Mouse (Mus musculus) heart, adult 18-20 months (tissue): ENCODE data around the gene Dennd4b. TPM values are rescaled to one million over a fixed set of nuclear protein-coding genes. Genes with fewer than 3 reads are reported as not detected.
"Not testable (repeated sequence)": the region's sequence is repeated elsewhere in the genome, so short reads cannot be mapped to it uniquely, and the experiment has no call there.

Experiments
- DNase-seq, 2 experiments: peaks; one replicate each; pipeline ENCODE4 v3.0.0; 2021 to 2022; ENCODE audit warnings: mixed read lengths in 1 of 2
- long read RNA-seq, 2 experiments: library from polyadenylated mRNA; stranded (forward); transcript quantifications; one replicate each; pipeline ENCODE4 v2.0.0; 2021
- total RNA-seq, 2 experiments: library from RNA; stranded (reverse); gene quantifications; 2 replicates each; pipeline ENCODE4 v1.2.3; 2021

The Dennd4b gene
- 10 to 100 TPM; 33.6 to 37.5 TPM for total RNA-seq
- long read RNA-seq, experiment 1, full-length matches to known transcripts = 5 of 27 reads
- long read RNA-seq, experiment 1, partial matches to known transcripts = 18 of 27 reads
- long read RNA-seq, experiment 1, other reads (novel, unspliced or antisense) = 4 of 27 reads
- long read RNA-seq, experiment 2, full-length matches to known transcripts = 2 of 20 reads
- long read RNA-seq, experiment 2, partial matches to known transcripts = 13 of 20 reads
- long read RNA-seq, experiment 2, other reads (novel, unspliced or antisense) = 5 of 20 reads

DNA sequence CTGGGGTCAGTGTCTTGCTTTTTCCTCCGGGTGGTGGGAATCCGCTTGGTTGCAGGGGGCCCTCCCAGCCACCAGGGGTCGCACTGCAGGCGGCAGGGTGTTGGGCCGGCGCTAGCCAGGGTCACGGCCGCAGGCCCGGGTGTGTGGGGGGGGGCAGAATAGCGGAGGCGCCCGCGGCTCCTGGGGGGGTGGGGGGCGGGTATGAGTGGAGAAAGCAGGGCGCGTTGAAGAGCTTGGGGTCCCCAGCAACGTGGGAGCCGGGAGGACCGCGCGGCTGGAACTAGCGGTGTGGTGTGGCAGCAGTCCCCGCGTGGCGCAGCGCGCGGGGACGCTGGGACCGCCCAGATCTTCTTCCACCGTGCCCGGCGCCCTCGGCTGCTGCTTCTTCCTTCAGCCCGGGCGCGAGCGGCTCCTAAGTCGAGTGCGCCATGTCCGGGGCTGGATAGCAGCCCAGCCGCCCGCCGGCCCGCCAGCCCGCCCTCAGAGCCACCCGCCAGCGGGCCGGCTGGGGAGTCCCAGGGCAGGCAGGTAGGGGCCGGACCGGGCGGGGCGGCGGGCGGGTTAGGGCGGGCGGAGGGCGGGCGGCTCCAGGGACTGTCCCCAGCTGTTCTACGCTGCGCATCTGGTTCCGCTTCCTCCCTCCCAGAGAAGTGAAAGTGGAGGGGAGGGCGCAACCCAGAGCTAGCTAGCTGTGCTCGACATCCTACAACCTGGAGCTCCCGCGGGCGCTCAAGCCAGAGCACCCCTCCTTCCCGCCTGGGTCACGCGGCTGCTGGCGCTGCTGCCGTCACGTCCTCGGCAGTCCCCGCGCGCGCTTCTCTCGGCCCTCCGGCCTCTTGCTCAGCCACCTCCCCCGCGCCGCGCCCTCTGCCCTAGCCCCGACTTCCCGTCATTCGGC, at the start of gene Dennd4b:
Gene Dennd4b, plus strand, starts transcription at position 152 of the 898 bp plus-strand sequence.
- peak; percentile 96 for DNase-seq

DNA sequence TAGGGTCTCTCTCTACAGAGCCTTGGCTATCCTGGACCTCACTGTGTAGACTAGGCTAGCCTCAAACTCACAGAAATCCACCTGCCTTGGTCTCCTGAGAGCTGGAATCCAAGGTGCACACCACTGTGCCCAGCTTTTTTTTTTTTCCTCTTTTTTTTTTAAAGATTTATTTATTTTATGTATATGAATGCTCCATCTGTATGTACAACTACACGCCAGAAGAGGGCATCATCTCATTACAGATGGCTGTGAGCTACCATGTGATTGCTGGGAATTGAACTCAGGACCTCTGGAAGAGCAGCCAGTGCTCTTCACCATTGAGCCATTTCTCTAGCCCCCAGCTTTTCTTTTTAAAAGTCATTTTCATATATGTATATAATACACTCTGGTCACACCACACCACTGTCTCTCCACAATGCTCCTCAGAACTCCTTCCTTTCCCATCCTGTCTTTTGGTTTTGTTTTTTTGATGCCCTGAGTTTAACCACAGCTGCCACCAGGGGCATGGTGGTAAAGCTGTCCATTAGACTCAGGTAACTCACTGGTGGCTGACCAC, 49.1 kb upstream of the Dennd4b start:
- DNase-seq = no peak

DNA sequence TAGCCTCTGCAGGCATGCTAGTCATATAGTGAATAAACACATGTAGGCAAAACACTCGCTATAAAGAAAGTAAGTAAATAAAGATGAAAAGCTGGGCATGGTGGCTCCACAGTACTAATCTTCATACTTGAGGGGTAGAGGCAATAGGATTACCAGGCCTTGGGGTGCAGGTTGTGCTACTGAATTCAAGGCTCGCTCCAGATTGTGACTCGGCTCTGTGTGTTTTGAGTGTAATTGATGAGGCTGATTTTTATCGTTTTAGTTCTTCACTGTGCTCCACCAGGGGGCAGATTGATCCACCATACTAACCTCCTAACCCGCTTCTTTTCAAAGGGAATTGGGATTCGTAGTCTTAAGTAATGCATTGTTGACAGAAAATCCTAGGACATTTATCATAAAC, 44.9 kb upstream of the Dennd4b start:
- DNase-seq = peak; percentile 57 to 76

DNA sequence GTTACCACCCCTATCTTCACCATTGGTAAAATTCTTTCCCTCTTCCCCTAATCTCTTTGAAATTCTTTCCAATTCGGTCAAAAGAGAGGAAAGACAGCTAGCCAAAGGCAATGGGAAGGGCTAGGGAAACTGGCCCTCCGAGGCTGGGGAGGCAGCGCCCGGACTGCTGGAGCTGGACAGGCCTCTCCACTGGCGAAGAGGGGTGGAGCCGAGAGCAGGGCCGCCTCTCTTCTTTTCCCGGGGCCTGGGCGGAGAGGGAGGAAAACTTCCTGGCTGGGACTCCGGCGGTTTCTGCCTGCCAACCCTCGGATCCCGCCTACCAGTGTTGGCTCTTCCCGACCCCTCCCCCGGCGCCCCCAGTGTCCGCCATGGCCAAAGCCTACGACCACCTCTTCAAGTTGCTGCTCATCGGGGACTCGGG, 44.4 kb upstream of the Dennd4b start:
- DNase-seq = peak; percentile 89 to 92

DNA sequence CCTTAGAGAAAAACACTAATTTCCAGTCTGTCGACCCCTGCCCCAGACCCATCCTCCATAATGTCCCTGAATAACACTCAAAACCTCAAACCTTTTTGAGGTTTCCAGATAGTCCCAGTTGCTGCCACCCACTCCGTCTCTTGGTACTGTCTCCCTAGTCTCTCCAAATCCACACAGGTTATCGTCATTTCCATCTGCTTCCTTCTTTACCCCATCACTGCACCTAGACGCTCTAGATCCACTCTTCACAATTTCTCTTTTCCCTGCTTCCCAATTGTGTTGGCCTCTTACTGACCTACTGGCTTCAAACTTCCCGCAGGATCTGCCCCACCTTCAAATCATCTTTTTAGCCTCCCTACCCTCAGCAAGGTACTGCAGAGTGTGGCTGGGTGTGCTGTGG, 43.9 kb upstream of the Dennd4b start:
- DNase-seq = no peak

DNA sequence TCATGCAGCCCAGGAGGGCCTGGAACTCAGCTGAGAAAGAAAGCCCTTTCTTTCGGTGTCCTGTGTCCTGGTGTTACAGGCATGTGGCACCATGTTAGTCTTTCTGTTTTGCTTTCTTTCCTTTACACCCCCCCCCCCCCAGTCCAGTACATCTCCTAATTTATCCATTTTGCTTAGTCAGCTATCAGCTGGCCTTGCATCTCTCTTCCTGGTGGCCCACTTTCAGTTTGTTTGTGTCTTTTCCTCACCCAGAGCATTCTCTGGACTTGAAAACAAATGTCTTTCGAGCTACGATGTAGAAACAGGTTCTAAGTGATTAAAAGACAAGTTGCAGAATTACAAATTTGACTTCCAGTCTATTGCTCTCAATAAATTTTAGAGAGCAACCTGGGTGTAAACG, 42.5 kb upstream of the Dennd4b start:
- no peak for DNase-seq

DNA sequence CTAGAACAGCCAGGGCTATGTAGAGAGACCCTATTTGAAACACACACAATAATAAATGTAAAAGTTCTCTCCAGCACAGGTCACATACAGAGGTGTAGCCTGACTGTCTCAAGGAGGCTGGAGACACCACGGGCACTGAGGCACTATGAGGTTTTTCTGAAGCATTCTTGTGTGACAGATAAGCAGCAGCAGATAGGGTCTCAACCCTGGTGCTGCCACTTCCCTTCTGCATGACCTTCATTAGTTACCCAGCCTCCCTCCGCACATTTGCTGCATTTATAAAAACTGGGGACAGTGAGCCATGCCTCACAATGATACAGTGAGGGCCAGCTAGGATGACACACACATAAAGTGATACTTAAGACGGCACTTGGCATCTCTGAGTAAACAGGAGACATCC, 42.0 kb upstream of the Dennd4b start:
- no peak for DNase-seq

DNA sequence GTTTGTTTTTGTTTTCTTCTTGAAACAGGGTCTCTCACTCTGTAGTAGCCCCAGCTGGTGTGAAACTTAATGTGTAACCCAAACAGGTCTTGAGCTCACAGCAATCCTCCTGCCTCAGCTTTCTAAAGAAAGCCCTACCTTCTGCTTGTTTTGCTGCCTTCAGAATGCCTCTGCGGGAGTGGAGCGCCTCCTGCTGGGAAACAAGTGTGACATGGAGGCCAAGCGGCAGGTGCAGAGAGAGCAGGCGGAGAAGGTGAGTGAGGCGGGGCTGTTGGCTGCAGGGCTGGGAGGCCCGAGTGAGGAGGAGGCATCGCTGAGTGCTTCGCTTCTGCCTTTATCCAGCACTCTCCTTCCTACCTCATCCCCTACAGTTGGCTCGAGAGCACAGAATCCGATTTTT, 40.7 kb upstream of the Dennd4b start:
- DNase-seq = no peak

DNA sequence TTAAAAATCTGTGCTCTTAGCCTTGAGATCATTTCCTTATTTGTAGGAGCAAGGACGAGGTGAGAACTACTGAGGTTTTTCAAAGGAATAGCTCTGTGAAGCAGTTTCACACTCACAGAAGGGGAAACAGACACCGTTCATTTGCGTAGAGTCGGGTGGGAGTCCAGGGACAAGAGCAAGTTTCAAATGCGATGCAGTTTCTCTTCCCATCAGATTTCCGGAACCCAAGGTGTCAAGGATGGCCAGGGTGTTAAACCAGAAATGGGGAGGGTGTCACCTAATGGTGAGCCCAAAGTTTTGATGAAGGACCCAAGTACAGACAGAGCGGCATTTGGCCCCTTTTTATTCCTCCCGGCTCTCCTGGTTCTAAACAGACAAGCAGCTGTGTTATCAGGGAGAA, 33.9 kb upstream of the Dennd4b start:
- no peak for DNase-seq

DNA sequence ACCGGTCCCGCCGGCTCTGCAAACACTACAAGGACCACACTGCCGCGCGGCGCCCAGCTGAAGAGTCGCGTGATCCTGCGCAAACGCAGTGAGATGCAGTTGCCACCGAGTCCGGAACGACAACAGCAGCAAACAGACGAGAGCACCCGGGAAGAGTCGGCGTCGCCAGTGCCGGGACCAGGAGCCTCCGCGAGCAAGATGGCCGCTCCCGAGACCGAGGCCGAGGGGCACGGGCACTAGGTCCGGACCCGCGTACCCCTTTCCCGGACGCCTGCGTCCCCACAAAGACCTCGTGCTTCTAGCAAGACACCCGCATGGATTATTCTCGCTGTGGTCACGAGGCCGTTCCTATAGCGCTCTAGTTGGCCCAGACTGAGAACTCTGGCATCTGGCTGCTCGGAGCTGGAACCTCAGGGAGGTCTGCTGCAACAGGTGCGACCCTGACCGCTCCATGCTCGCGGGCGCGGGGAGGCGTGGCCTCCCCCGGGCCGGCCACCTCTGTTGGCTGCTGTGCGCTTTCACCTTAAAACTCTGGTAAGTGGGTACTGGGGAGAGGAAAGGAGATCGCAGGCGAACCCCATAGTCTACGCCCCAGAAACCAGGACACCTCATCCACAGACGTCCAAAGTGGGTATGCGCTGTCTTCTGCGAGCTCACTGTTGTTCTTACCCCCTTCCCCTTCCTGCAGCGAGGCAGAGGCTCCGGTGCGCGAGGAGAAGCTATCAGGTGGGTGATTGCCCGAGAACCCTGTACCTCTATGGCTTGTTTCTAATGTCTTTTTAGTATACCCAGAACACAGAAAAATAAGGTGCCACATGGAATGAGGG, 33.3 kb upstream of the Dennd4b start, which contains the start of gene Jtb:
Gene Jtb, plus strand, starts transcription at position 91 of the 827 bp plus-strand sequence.
- DNase-seq = peak; percentile 94 to 96

DNA sequence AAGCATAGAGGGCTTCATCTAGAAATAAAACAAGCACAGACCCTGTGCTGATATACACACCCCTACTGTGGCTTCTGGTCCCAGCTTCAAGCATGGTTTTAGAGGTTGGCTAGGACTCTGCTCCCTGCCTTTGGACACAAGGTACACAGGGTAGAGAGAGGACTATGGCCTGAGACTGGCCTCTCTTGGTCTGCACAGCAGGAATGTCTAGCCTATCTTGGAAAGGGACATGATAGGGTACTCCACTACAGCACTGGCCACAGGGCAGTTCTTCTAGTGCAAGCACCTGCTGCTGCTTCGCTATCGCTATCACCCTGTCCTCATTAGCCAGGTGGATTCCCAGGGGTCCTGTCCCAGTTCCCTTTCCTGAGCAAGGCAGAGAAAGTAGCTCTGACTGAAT, 23.7 kb upstream of the Dennd4b start:
- DNase-seq = no peak

DNA sequence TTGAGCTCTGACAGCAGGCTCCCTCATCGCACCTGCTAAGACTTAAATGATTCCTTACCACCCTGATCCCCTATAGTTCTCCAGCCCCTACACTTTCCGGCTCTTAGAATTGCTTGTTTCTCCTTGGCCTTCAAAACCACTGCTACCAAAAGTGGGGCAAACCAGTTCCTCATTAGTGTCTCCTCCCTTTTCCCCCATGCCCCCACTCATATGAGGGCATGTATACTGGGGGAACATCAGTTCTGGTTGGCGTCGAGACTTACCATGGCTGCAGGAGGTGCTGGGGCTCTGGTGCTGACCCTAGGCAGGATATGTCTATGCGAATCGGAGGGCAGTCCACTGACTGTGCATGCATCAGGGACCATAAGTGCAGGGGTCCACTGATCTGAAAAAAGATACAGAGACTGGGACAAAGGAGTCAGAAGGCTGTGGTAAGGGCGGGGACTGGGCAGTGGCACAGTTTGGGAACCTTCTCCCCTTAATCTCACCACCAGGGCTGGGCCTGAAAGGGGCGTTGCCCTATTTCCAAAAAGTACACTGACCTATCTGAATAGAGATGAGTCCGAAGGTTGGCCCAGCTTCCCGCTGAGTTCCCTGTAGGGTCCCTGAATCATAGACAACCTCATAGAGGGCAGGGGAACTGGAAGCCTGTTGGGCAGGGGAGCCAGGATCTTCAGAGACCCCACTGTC, 23.2 kb upstream of the Dennd4b start:
- no peak for DNase-seq

DNA sequence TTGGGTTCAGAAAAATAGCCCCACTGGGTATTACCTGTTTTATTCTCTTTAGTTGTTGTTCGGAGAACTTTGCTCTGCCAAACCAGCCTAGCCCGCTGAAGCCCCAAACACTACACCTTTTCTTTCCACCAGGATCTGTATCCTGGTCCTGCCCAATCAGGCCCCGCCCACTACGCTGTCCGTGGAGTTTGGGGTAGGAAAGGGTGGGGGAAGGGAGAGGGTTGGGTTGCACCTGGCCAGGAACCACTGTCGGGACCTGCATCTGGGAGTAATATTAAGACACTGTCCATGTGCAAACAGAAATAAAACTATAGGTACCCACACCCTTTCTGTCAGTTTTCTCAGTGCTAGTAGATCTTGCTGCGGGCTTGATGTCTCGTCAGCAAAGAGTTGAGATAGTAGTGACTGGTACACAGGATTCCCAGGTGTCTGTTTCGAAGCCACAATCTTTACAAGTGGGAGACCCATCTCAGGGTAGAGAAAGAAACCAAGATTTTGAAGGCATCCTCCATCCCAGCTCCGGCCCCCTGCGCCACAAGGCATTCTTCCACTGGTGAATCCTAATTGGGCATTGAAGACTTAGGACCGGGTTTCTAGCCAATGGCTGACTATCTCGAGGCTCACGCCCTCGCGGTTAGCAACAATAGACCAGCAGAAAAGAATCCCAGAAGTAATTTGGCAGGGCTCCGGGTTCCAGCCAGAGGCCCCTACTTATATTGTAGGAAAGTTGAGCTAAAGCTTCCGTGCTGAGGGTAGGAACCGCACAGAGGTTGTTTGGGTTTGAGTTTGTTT, 21.8 kb upstream of the Dennd4b start, which contains the start of gene Creb3l4:
Gene Creb3l4, minus strand, starts transcription at position 529 of the 792 bp plus-strand sequence.
- peak; percentile 57 to 65 for DNase-seq

DNA sequence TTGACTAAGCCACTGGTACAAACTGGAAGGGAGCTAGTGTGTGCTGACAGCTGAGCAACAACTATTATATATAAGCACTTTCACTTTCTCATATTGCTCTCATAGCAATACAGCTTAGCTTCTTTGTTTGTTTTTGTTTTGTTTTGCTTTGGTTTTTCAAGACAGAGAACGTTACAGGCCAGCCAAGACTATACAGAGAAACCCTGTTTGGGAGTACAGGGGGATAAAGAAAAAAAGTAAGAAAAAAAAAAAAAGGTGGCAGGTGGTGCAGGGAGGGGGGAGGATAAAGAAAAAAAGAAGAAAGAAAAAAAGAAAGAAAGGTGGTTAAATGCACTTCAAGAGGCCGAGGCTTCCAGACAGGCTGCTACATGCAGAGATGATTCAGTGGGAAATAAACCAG, 19.6 kb upstream of the Dennd4b start:
- DNase-seq = no peak

DNA sequence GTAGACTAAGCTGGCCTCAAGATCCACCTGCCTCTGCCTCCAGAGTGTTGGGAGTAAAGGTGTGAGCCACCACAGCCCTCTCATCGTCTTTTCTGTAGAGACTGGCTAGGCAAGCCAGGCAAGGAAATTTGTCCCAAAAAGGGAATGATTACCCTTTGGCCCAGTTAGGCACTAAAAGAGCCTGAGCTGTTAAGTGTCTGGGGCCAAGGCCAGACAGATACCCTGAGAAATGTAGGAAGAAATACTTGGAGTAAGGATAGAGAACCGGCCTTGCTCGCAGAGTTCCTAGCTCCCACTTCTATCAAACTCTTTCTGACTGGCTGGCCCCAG, 17.4 kb upstream of the Dennd4b start:
- no peak for DNase-seq

DNA sequence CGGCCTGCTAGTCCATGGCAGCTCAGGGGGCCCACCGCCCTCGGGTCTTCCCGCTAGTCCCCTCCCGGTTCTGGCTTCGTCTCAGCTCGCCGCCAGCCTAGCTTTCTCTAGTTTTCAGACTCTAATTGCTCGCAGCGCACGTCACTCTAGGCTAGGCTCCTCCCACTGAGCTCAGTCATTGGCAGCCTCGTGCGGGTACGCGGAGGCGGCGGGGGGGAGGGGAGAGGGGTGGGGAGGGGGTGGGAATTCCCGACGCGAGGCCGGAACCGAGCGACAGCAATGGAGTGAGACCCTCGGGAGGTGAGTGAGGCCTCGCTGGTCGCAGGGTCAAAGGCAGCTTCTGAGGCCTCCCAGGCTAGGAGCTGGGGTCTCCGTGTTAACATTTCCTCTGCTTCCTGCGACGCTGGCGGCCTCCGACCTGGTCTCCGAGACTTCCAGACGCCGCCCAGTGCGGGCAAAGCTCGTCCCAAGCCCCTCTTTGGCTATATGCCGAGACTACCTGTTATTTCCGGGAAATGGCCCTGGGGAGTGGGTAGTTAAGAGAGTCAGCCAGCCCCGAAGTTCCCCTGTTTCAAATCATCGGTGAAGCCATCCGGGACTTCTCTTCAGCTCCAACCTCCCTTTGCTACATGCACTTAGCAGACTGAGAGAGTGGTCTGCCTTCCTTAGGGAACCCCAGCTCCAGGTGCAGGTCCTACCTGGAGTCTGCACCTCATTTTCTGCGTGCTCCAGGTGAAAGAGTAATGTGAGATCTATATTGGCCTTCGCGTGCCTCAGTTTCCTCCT, 16.8 kb upstream of the Dennd4b start, which contains the start of gene Slc39a1:
Gene Slc39a1, plus strand, starts transcription at position 213 of the 786 bp plus-strand sequence.
- peak; percentile 96 to 97 for DNase-seq

DNA sequence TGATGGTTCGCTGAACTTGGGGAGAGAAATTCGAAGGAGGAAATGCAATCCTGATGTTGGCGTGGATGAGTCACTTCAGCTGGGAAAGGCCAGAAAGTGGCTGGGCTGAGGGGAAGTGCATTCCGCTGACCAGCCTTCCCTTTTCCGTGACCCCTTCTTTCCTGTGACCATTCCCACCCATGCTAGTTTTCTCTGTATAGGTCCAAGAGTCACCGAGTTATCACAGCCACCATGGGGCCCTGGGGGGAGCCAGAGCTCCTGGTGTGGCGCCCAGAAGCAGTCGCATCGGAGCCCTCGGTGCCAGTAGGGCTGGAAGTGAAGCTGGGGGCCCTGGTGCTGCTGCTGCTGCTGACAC, 16.3 kb upstream of the Dennd4b start:
- peak in 1 of 2 experiments; percentile 72 for DNase-seq

DNA sequence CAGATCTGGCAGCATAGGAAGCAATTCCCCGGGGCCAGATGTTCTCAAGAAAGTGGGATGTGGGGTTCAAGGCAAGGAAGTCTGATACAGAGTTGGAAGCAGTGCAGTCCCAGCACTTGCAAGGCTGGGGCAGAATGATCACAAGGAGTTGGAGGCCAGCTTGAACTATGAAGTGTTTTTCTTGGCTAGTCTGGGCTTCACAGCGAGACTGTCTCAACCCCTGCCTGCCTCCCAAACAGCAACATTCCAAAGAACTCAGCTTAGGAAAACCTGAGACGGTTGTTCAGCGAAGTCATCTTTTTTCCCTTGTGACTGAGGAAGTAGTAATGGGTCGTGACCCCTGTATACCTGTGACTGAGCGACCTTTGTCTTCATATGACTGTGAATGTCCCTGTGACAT, 14.2 kb upstream of the Dennd4b start:
- DNase-seq = no peak

DNA sequence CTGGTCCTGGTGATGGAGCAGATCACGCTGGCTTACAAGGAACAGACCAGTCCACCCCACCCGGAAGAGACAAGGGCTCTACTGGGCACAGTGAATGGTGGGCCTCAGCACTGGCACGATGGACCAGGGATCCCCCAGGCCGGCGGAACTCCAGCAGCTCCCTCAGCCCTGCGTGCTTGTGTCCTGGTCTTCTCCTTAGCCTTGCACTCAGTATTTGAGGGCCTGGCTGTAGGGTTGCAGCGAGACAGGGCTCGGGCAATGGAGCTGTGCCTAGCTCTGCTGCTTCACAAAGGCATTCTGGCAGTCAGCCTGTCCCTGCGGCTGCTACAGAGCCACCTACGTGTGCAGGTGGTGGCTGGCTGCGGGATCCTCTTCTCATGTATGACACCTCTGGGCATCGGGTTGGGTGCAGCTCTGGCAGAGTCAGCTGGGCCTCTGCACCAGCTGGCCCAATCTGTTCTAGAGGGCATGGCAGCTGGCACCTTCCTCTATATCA, 13.2 kb upstream of the Dennd4b start:
- DNase-seq = not testable (repeated sequence)

DNA sequence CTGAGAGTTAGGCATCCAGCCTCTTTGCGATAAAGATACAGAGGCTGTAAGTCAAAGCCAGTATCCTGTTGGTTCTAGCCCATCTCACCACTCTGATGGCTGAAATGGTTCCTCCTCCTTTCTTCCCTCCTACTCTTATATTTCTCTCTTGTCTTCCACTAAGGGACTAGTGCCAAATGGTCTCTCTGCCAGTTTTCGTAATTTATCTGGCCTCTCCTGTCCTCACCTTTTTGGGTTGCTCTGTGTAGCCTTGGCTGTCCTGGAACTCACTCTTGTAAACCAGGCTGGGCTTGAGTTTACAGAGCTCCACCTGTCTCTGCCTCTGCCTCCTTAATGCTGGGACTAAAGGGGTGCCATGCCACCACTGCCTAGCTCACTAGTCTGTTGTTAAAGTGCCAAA, 12.3 kb upstream of the Dennd4b start:
- peak; percentile 22 to 26 for DNase-seq
